In genomic region chr10:121878855-121879254, GRCm38 (mm10) we compare ENCODE assay signal across 25 mouse cellular contexts.
A peak's percentile ranks its signal among the peaks of the same experiment; 100 is the strongest.
DNase-seq lines count a peak whose midpoint lies in the region; ATAC-seq and TF ChIP-seq lines count a peak whose summit lies in the region.
"Had no signal": no experiment of that assay in that cellular context is flagged by ENCODE, and none has a peak within 500 bp of the region (broad histone marks: within the 10 kb centered on the region; RNA-seq: fewer than 3 reads in every experiment).

No protein-coding gene starts in this region.

- no peak overlapping the region for H3K9ac ChIP-seq in hindbrain, embryonic 11.5 days (ENCODE audit: low read depth, low read length)
- H3K9ac ChIP-seq in hindbrain, embryonic 13.5 days, result no peak overlapping the region
- no peak overlapping the region for H3K9ac ChIP-seq in kidney, postnatal 0 days (ENCODE audit: low read depth, low read length)
- H3K9ac ChIP-seq: embryonic facial prominence, embryonic 13.5 days; forebrain, embryonic 13.5 days; forebrain, postnatal 0 days; hindbrain, embryonic 14.5 days had no signal

- no peak overlapping the region for H3K4me3 ChIP-seq in hindbrain, embryonic 11.5 days (ENCODE audit: low read depth, low read length)
- no peak overlapping the region for H3K4me3 ChIP-seq in hindbrain, embryonic 13.5 days
- no peak overlapping the region for H3K4me3 ChIP-seq in kidney, postnatal 0 days (replicated peaks; ENCODE audit: low read depth, low read length)
- H3K4me3 ChIP-seq: embryonic facial prominence, embryonic 10.5 days; embryonic facial prominence, embryonic 13.5 days; erythroblast, embryonic 14.5 days; forebrain, embryonic 13.5 days; gastrocnemius, adult 2 months had no signal

- WGBS in hindbrain, embryonic 11.5 days, result 25% methylated on average over 7 of the region's 7 CpGs
- 37% methylated on average over 7 of the region's 7 CpGs for whole genome bisulfite sequencing in hindbrain, embryonic 13.5 days
- 30% methylated on average over 7 of the region's 7 CpGs for WGBS in kidney, postnatal 0 days

- no peak overlapping the region for H3K4me2 ChIP-seq in hindbrain, embryonic 11.5 days (replicated peaks; ENCODE audit: low read depth, low read length)
- H3K4me2 ChIP-seq in hindbrain, embryonic 13.5 days, result no peak overlapping the region
- H3K4me2 ChIP-seq in kidney, postnatal 0 days (ENCODE audit: low read length), result no peak overlapping the region
- H3K4me2 ChIP-seq: embryonic facial prominence, embryonic 13.5 days; forebrain, embryonic 13.5 days; heart, embryonic 11.5 days; hindbrain, embryonic 14.5 days had no signal

- no peak for ATAC-seq in hindbrain, embryonic 11.5 days (ENCODE audit: low FRiP score)
- no peak for ATAC-seq in hindbrain, embryonic 13.5 days (ENCODE audit: low FRiP score)
- no peak for ATAC-seq in kidney, postnatal 0 days (replicated peaks; ENCODE audit: low FRiP score, low read depth)
- ATAC-seq: activated CD4-positive, CD25-positive, alpha-beta regulatory T cell, adult 4 months; forebrain, embryonic 13.5 days; forebrain, postnatal 0 days; hindbrain, postnatal 0 days; inflammation-experienced regulatory T-cells, adult 6 months had no signal

- TF ChIP-seq CTCF in kidney, postnatal 0 days (IDR thresholded peaks at IDR 0.05; ENCODE audit: low read depth), result no peak

- peak; percentile 52 for DNase-seq in embryo, embryonic 10 days (ENCODE audit: low spot score)
- no peak for DNase-seq in embryo, embryonic 9.5 days (ENCODE audit: extremely low spot score)
- DNase-seq in hindbrain, embryonic 11.5 days (ENCODE audit: low spot score), result peak; percentile 11
- no peak for DNase-seq in kidney, postnatal 0 days (ENCODE audit: low spot score)
- no peak for DNase-seq in kidney, postnatal 25 days
- DNase-seq in cerebellum, postnatal 14 days, result no peak
- DNase-seq: adrenal gland, adult 8-10 months; adrenal gland, postnatal 25 days; cerebellum, adult 11-12 months; cerebellum, adult 9-10 months; cerebellum, postnatal 25 days; forebrain, postnatal 0 days; gastrocnemius, adult 2 months; gastrocnemius, postnatal 14 days; heart, adult 11 months had no signal

- H3K27ac ChIP-seq in hindbrain, embryonic 11.5 days (ENCODE audit: low read depth, low read length), result 0 out of 2 replicates have a peak overlapping the region, but pooled peaks have one; percentile 20
- no peak overlapping the region for H3K27ac ChIP-seq in hindbrain, embryonic 13.5 days
- peak overlapping the region; percentile 26; the same call in 1 of the 2 replicates for H3K27ac ChIP-seq in kidney, postnatal 0 days
- H3K27ac ChIP-seq: embryonic facial prominence, embryonic 10.5 days; embryonic facial prominence, embryonic 13.5 days; forebrain, embryonic 13.5 days; gastrocnemius, adult 2 months; hindbrain, embryonic 14.5 days; hindbrain, postnatal 0 days had no signal

- H3K36me3 ChIP-seq in hindbrain, embryonic 11.5 days (ENCODE audit: control insufficient read depth, insufficient read depth, low read length), result no peaks in the 10 kb centered on the region
- no peaks in the 10 kb centered on the region for H3K36me3 ChIP-seq in hindbrain, embryonic 13.5 days
- no peaks in the 10 kb centered on the region for H3K36me3 ChIP-seq in kidney, postnatal 0 days (ENCODE audit: insufficient read depth, low read length)
- H3K36me3 ChIP-seq: embryonic facial prominence, embryonic 10.5 days; embryonic facial prominence, embryonic 13.5 days had no signal

- H3K9me3 ChIP-seq in hindbrain, embryonic 11.5 days (ENCODE audit: control insufficient read depth, low read length), result no peaks in the 10 kb centered on the region
- no peaks in the 10 kb centered on the region for H3K9me3 ChIP-seq in hindbrain, embryonic 13.5 days
- H3K9me3 ChIP-seq in kidney, postnatal 0 days (replicated peaks; ENCODE audit: low read length), result no peaks in the 10 kb centered on the region
- H3K9me3 ChIP-seq: embryonic facial prominence, embryonic 10.5 days; embryonic facial prominence, embryonic 13.5 days; forebrain, embryonic 13.5 days had no signal

- no peaks in the 10 kb centered on the region for H3K27me3 ChIP-seq in hindbrain, embryonic 11.5 days (ENCODE audit: control insufficient read depth, insufficient read depth, low read length)
- no peaks in the 10 kb centered on the region for H3K27me3 ChIP-seq in hindbrain, embryonic 13.5 days
- H3K27me3 ChIP-seq in kidney, postnatal 0 days (ENCODE audit: insufficient read depth, low read length), result no peaks in the 10 kb centered on the region
- H3K27me3 ChIP-seq: embryonic facial prominence, embryonic 13.5 days; forebrain, embryonic 13.5 days had no signal

- H3K4me1 ChIP-seq in hindbrain, embryonic 11.5 days (replicated peaks; ENCODE audit: control insufficient read depth, insufficient read depth, low read length), result 0 out of 2 replicates have a peak, but pooled peaks cover 2% of the 10 kb centered on the region
- peaks cover 45% of the 10 kb centered on the region for H3K4me1 ChIP-seq in hindbrain, embryonic 13.5 days (replicated peaks)
- H3K4me1 ChIP-seq in kidney, postnatal 0 days (replicated peaks; ENCODE audit: insufficient read depth, low read length), result no peaks in the 10 kb centered on the region; the same call in none of the 2 replicates

Comparison
In these comparisons a context has a peak if more than half of its experiments do, and no peak if none do; other contexts are left out.
1. DNase-seq: peak in embryo, embryonic 10 days (single experiment) and hindbrain, embryonic 11.5 days (single experiment); none in embryo, embryonic 9.5 days (single experiment), kidney, postnatal 0 days (single experiment), kidney, postnatal 25 days (0 of 2) and cerebellum, postnatal 14 days (0 of 2).